8 mouse cellular contexts compared by ENCODE assay signal in genomic region chr6:39225876-39226609, GRCm38 (mm10). TPM values are rescaled to one million over a fixed set of nuclear protein-coding genes. Genes with fewer than 3 reads are reported as not detected.
DNase-seq lines count a peak whose midpoint lies in the region; ATAC-seq lines count a peak whose summit lies in the region.

No protein-coding gene starts in this region.

- H3K4me3 ChIP-seq in embryonic facial prominence, embryonic 14.5 days (ENCODE audit: low read depth, low read length): no peak overlapping the region

- H3K27ac ChIP-seq in embryonic facial prominence, embryonic 14.5 days (replicated peaks; ENCODE audit: low read depth, low read length): no peak overlapping the region

- H3K4me2 ChIP-seq in embryonic facial prominence, embryonic 14.5 days (ENCODE audit: low read depth, low read length): 0 out of 2 replicates have a peak overlapping the region, but pooled peaks have one; percentile 3

- no peak for ATAC-seq in embryonic facial prominence, embryonic 14.5 days (ENCODE audit: low read depth)
- peak; percentile 47; the same call in 1 of the 2 replicates for ATAC-seq in megakaryocyte-erythroid progenitor cell, adult 5-6 weeks (replicated peaks; ENCODE audit: low FRiP score, low TSS enrichment, poor library complexity, severe bottlenecking)
- no peak for ATAC-seq in monocyte, adult 5-6 weeks (replicated peaks; ENCODE audit: insufficient number of reproducible peaks, low FRiP score, low TSS enrichment, poor library complexity, severe bottlenecking)

- no peaks in the 10 kb centered on the region for H3K36me3 ChIP-seq in embryonic facial prominence, embryonic 14.5 days (ENCODE audit: control insufficient read depth, insufficient read depth, low read length)

- peak; percentile 26 to 57 for DNase-seq in layer of hippocampus, adult 18-20 months (ENCODE audit: low spot score in 2 of 2)
- no peak for DNase-seq in layer of hippocampus, postnatal 25 days (ENCODE audit: extremely low spot score in 1 of 2, low spot score in 1 of 2)
- DNase-seq in WW6 (ENCODE audit: low read depth, low spot score): peak; percentile 11
- DNase-seq in embryonic facial prominence, embryonic 14.5 days (ENCODE audit: low spot score): peak; percentile 9
- no peak for DNase-seq in thymus, postnatal 25 days
- no peak for DNase-seq in left cerebral cortex, postnatal 14 days (ENCODE audit: low spot score in 2 of 2)

- peaks cover 4% of the 10 kb centered on the region; the same call in 1 of the 2 replicates for H3K4me1 ChIP-seq in embryonic facial prominence, embryonic 14.5 days (ENCODE audit: control insufficient read depth, insufficient read depth, low read length)

- H3K9ac ChIP-seq in embryonic facial prominence, embryonic 14.5 days (ENCODE audit: low read depth, low read length): 0 out of 2 replicates have a peak overlapping the region, but pooled peaks have one; percentile 16

- intact Hi-C loops in left cerebral cortex, postnatal 14 days (cut with DNase I): no loop called here

- no peaks in the 10 kb centered on the region for H3K27me3 ChIP-seq in embryonic facial prominence, embryonic 14.5 days (replicated peaks; ENCODE audit: control insufficient read depth, insufficient read depth, low read length)

- 27% methylated on average over 7 of the region's 7 CpGs for WGBS in embryonic facial prominence, embryonic 14.5 days

- no peaks in the 10 kb centered on the region for H3K9me3 ChIP-seq in embryonic facial prominence, embryonic 14.5 days (ENCODE audit: control insufficient read depth, low read length)

RNA-seq across cellular contexts. Expression of gene Kdm7a, which starts 19.5 kb away (rescaled TPM):
- 10 to 100 TPM; 51.7 to 57.9 TPM for total RNA-seq in layer of hippocampus, adult 18-20 months (2021)
- 10 to 100 TPM; 45.2 to 45.7 TPM for total RNA-seq in layer of hippocampus, postnatal 25 days (2021)
- 5.5 and 6.0 TPM in 2 replicates for polyA plus RNA-seq in embryonic facial prominence, embryonic 14.5 days (2014; fragmentation: Nextera tagmentation; extraction: Ambion mirVana)
- total RNA-seq in megakaryocyte-erythroid progenitor cell, adult 5-6 weeks (2014; fragmentation: Nextera tagmentation): 8.2 and 15.4 TPM in 2 replicates
- total RNA-seq in megakaryocyte-erythroid progenitor cell, adult 5-6 weeks (2017): 17.8 and 18.1 TPM in 2 replicates
- 10 to 100 TPM; 25.2 to 31.9 TPM for total RNA-seq in left cerebral cortex, postnatal 14 days (2021)
- 102 to 109 TPM (median 106 TPM) in 3 replicates for total RNA-seq in monocyte, adult 5-6 weeks (2017)

Comparison
In these comparisons a context has a peak if more than half of its experiments do, and no peak if none do; other contexts are left out.
1. DNase-seq: peak in layer of hippocampus, adult 18-20 months (2 of 2), WW6 (single experiment) and embryonic facial prominence, embryonic 14.5 days (single experiment); none in layer of hippocampus, postnatal 25 days (0 of 2), thymus, postnatal 25 days (single experiment) and left cerebral cortex, postnatal 14 days (0 of 2).